Mouse (Mus musculus) thymus, adult 2 months (tissue): ENCODE data around the gene Rxrg.

ENCODE experiments used
- CTCF ChIP-seq: fragments of 200-500 bp; IDR thresholded peaks from 2 replicates; pipeline ENCODE4 v1.5.1; 2012; ENCODE audit warnings: mild to moderate bottlenecking, control low read depth, low read length, moderate library complexity, borderline replicate concordance; ENCODE audit not compliant: control insufficient read depth, poor library complexity, insufficient read depth; ENCODE audit errors: extremely low read depth
- POLR2A ChIP-seq: fragments of 200-500 bp; IDR thresholded peaks from 2 replicates; pipeline ENCODE4 v1.6.1; 2012; ENCODE audit warnings: mild to moderate bottlenecking, low read length, control low read depth, moderate library complexity; ENCODE audit not compliant: control insufficient read depth, poor library complexity, insufficient read depth; ENCODE audit errors: extremely low read depth

GRCm38 (mm10) chr1:167648670-167649069 lies 50.5 kb downstream of the Rxrg start:
- no peak for TF ChIP-seq CTCF
- TF ChIP-seq POLR2A: no peak
